Mouse (Mus musculus) T-helper 2 cell (primary cell): ENCODE measurements at regions not wholly inside any gene's neighbourhood (a gene's known extent, or its start where the extent isn't known, plus 50 kb on each side); places are given as distances from the start of the nearest gene placed in this dataset.

Experiments used
- in situ Hi-C: fragments of 300-600 bp; cut with MboI, MseI; formaldehyde crosslinking; loops from one replicate; pipeline ENCODE4 v1.15.1; 2025; ENCODE audit warnings: high pct_unique_total_duplicates

DNA sequence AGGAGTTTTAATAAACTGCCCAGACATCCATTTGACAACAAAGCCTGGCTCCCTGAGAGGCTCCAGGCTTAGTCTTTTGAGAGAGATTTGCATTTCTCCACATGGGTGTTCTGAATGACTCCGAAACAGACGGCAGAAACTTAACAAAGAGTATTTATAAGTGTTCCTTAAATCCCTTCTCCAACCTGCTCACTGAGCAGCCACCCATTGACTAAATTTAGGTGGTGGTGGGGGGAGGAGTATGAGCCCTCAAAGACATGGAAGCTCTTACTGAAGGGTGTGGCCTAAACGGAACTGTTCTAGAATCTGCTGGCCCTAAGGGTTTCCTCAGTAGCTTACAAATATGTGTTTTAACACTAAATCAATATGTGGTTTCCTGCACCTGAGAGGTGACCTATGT, 158.5 kb downstream of the Dyrk2 start:
- in situ Hi-C loops = no loop called here

DNA sequence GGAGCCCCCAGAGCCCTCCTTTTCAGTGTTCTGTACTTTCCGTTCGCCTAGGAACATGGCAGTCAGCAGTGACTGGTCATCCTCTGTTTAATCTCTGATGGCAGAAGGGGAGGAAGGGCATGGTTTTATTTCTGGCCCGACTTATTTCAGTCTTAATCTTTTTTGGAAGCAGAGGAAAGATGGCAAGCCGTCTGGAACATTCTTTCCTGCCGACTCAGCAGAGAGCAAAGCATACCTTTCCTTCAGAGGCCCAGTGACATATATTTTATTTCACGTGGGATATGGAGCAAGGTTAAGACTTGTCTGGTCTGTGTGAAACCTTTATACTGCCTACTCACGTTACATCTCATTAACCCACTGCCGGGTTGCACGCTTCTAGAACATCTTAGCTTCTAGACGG, 158.1 kb downstream of the Dyrk2 start:
- in situ Hi-C loops = no loop called here

DNA sequence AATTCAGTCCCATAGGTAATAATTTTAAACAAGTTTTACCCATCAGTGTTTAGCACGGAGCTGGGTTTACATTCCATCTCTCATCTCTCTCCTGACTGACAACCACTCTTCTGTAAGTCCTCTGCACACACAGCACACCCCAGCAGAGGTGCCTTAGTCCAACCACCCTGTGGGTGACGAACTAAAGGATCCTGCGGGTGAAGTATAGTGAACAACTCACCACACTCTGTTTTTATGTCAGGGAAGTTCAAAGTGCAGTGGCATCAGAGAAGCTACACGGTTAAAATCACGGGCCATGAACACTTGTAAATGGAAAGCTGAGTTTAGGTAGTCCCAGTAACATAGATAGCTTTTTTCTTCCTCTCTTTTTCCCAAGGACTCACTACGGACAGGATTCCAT, 157.1 kb downstream of the Dyrk2 start:
- in situ Hi-C loops = no loop called here

DNA sequence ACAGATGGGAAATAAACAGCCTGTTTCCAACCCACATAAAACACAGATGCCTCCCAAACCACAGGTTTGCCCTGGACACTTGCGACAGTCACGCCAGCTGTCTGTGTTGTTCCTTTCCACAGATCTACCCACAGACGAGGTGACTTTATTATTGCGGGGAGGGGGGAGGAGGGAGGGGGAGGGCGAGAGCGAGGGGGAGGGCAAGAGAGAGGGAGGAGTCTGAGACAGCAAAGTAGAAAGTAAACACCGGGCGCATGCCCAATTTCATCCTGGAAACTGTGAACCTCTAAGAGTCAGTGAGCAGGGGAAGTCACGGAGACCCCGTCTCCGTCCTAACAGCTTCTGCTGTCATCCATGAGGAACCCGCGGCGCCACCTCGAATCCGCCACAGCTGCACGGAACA, 155.8 kb downstream of the Dyrk2 start:
- in situ Hi-C loops = no loop called here

DNA sequence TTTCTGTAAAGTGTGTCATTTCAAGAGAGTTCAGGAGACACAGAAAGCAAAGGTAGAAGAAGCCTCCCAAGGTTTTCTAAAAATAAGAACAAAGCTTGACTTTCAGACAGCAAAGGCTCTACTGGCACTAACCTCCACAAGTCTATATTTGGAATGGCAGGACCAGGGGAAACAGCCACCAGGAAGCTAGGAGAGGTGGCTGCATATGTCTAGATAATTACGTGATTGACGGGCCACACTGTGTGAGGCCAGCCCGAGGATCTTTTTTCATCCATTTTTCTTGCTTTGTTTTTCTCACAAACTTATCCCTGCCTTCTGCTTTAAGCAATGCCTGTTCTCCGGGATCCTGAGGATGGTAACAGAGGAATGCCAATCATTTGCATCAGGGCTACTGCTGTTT, 155.4 kb downstream of the Dyrk2 start:
- in situ Hi-C loops = no loop called here

DNA sequence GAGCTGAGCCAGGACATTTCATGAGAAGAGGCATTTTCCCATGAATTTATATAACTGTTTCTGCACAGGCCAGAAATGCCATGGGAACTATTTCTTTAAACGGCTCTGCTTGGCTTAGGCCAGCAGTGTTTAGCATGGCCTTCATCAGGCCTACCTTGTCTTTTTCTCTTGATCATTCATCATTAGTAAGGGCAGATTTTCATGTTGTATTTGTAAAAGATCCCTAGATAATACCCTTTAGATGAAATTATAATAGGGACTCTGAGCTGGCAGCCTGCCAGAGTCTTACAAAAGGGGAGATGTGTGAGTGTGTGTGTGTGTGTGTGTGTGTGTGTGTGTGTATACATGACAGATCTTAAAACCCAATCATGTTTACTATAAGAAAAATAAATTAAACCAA, 149.4 kb downstream of the Dyrk2 start:
- in situ Hi-C loops = no loop called here

DNA sequence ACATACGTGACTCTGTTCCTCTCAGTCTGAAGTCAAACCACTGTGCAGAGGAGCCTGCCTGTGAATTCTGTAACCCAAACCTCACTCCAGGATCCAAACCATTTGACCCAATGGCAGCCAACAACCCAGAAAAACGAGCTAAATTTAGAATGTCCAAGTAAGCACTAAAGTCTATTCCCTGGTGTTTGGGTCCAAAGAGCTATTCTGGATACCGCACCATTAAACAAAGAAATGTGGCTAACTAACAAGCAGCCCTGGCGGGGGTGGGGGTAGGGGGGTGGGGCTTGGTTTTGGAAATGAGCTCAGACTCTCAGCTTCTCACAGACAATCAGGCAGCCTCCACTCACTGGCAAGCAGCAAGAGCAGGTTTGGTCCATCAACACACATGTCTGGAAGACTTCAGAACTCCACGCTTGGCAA, 147.9 kb downstream of the Dyrk2 start:
- in situ Hi-C loops = no loop called here

DNA sequence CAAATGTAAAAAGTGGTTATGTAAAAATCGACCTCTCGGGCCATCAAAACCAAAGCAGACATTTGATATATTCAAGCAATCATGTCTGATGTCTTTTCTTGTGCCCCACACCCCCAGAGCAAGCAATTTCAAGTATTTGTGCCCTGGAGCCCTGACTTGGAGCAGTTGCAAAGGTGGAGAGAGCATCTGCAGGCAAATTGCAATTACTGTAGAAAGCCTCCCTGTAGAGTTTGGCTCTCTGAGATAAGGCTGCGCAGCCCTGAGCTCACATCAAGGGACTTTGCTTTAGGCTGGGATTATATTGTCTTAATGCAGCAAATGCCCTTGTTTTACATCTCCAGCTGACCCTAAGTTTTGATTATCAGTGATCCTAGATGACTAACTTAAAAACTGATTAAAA, 147.3 kb downstream of the Dyrk2 start:
- in situ Hi-C loops = no loop called here

DNA sequence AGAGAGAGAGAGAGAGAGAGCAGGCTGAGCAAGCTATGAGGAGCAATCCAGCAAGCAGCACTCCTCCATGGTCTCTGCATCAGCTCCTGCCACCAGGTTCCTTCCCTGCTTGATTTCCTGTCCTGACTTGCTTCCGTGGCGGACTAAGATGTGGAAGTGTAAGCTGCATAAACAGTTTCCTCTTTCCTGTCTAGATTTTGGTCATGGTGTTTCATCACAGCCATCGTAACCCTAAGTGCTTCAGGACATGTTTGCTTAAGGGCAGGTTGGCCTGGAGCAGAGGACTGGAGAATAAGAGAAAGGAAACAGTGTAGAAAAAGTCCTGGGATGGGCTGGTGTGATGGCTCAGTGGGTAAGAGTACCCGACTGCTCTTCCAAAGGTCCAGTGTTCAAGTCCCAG, 133.9 kb downstream of the Dyrk2 start:
- in situ Hi-C loops = no loop called here

DNA sequence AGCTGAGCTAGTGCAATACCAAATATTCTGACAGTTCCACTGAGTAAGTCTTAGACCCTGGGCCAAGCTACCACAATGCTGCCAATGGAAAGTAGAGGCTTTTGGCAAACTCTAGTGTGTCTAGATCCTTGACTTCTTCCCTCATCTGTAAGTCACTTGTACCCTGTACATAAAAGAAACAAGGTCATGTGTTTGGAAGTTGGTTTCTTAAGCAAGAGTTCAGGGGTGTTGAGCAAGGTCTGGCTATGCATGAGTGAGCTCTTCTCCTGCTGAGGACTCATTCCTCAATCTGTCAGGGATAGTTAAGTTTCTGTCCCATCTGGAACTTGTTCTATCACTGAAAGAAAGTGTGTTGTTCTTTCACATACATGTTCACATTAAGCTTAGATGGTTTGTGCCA, 132.9 kb downstream of the Dyrk2 start:
- in situ Hi-C loops = no loop called here

DNA sequence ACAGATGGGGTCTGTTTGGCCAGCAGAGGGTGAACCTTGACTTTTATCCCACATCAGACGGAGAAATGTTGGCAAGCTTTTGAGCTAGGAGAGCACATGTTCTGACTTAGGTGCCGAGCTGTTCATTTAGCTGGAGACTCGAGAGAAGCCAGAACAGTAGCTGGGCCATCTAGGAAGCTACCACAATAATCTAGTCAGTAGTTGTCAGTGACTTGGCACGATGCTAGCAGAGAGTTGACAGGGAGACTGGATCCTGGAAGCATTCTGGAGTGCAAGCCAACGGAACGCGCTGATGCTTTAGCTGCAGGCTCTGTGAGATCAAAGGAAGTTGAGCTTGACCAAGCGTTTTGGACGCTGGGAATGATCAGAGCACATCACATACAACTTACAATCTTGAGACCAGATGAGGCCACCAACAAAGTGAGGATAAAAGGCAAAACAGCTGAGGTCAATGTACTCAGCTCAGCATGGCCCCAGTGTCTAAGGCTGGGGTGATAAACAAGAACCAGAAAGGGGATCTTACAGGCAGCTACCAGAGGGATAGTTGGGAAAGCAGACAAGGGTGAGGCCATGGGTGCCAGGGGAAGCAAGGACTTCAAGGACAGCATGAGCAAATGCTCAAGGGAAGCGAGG, 130.0 kb downstream of the Dyrk2 start:
- in situ Hi-C loops = loop anchor here (10.0 kb wide), 1 partner anchor 1775 kb away; no protein-coding TSS in a partner anchor

DNA sequence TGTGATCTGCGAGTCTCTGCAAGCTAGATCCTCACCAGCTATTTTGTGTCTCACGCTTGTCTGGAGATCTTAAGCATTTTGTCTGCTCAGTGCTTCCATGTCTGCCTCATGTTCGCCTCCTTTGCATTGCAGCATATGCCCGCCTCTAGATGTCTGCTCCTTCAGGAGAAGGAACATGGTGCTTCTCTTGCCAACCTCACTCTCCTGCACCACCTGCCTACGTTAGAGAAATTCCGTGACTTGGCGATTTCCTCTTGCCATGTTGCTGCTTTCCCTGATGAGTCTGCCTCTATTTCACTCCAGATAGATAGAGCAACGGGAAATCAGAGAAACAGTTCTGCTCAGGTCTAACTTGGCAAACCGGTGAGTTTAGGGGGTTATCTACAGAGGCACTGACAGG, 126.2 kb downstream of the Dyrk2 start:
- in situ Hi-C loops = loop anchor here (10.0 kb wide), 1 partner anchor 1771 kb away; no protein-coding TSS in a partner anchor

DNA sequence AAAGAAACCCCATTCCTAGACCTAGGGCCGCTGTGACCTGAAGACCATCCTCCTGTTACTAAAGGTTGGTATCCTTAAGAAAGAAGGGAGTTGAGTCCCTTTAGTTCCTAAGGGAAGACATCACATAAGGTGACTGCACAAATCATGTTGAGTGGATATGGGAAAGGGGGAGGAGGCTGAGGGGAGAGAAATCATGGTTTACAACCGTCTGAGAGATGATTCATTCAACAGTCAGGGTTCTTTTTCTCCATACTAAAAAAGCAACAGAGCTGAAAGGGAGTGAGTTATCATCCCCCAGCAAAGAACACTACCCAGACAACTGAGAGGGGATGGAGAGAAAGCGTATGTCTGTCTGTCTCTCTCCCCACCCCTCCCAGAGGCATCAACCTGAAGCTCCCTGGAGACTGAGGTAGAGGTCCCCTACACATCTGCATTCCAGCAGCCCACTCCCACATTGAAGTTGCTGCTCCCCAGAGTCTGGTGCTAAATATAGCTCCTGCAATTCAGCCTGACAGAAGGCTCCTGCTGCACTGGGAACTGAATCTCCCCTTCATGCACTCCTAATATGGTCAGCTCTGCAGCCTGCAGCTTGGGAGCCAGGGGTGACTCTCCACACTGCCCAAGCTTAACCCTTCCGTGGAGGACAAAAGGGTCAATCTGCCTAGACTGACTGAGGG, 123.2 kb downstream of the Dyrk2 start:
- in situ Hi-C loops = loop anchor here (10.0 kb wide), 1 partner anchor 1768 kb away; no protein-coding TSS in a partner anchor

DNA sequence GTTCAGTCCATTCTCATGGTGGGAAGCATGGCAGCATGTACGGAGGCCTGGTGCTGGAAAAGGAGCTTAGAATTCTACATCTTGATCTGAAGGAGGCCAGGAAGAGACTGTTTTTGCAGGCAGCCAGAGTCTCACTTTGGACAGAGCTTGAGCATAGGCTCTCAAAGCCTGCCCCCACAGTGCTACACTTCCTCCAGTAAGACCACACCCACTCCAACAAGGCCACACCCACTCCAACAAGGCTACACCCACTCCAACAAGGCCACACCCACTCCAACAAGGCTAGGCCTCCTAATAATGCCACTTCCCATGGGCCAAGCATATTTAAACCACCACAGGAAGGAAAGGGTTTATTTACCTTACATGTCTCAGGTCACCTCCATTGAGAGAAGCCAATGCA, 121.0 kb downstream of the Dyrk2 start:
- in situ Hi-C loops = loop anchor here (10.0 kb wide), 1 partner anchor 1766 kb away; no protein-coding TSS in a partner anchor

DNA sequence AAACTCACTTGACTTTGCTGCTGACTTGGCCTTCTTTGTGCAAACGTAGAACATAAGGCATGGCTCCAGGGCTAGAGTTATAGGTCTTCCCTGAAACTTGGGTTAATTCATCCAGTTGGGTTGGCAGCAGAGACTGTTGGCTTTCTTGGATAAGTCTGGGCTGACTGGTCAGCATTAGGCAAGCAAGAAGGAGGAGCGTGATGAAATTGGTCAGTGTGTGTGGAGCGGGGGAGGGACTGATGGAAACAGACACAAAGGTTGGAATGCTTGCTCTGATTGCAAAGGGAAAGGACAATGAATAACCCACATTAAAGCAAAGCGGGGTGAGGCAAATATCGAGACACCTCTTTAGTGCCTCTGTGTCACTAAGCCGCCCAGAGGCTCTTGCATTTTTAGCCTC, 120.3 kb downstream of the Dyrk2 start:
- in situ Hi-C loops = loop anchor here (10.0 kb wide), 1 partner anchor 1765 kb away; no protein-coding TSS in a partner anchor

DNA sequence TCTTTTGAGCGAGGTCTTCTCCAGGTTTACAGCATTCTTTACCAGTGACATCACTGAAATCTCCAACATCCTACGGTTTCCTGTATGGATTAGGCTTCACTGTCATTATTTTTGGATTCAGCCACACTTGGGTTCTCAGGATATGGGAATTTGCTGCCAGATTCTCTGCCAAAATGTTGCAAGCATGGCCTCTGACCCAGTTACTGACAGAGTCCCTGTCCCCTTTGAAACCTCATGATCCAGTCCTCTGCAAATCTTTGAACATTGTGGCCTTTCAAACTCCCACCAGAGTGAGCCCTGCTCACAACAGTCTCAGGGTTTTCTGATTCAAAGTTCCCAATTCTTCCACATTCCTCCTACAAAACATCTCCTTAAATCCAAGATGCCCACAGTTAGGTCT, 118.9 kb downstream of the Dyrk2 start:
- in situ Hi-C loops = no loop called here

DNA sequence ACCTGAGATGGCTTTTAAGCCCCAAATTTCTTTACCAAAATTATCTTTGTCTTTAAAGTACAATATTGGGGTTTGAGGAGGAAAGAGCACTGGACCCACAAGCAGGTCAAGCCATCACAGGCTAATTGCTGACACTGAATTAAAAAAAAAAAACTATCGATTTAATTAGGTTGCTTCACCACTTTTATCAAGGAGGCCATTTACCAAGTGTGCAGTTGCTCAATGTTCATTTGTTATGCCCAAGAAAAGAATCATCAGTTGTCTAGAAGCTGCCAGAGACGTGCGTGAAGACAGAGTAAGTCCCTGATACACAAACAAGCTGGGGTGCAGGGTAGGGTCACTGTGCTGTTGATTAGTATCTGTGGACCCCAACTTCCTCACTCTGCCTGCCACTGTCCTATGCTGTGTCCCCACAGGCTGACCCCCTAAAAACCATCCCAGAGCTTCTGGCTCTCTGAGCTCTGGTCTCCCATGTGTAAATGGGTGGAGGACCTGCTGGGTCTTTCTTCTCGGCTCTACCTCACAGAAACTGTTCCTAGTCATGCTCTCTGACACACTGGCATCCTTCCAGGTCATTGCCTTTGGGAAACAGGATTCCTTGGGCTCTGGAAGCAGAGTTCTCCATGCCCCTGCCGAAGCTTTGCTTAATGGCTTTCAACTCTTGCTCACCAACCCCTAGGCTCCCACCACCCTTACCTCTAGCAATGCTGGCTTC, 116.8 kb downstream of the Dyrk2 start:
- in situ Hi-C loops = no loop called here

DNA sequence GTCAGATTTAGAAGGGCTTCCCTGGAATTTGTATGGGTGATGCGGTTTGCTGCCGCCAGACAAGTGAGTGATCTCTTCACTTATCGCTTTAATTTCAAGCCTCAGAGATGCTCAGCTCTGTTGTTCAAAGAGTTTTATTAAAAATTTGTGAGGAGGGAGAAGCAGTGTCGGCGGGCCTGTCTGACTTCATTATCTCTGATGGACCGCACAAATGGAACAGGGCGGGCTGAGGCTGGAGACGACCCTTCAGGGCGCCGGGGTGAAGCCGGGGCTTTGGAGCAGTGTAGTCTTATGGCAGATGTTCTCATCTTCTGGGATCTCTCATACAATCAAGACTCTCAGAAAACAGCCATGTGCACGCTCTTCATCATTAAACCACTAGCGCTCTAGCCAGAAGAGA, 115.2 kb downstream of the Dyrk2 start:
- in situ Hi-C loops = no loop called here

DNA sequence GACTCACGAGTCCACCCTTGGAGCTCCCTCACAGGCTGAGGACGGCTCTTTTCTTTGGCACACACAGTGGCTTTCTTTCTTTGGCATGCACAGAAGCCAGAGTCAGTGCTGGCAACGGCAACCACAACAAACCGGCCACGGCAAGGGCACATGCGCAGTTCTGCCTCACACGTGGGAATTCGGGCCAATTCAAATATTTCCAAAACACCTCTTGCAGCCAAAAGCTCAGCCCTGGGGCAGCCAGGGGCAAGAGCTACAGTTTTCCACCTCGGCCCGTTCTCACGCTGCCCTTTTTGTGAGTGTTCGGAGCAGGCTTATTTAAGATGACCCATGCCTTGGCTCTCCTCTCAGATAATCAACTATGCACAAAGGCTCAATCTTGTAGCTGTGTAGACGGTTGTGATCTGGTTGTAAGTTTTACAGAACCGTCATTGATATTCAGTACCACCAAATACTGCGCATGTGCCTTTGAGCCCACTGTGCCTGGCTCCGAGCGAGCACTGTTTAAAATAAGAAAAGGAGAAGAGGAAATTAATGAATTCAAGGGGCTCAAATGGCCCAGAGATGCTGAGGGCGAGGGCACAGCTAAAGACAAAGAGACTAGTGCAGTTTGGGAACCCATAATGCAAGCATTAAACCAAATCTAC, 111.1 kb downstream of the Dyrk2 start:
- in situ Hi-C loops = no loop called here

DNA sequence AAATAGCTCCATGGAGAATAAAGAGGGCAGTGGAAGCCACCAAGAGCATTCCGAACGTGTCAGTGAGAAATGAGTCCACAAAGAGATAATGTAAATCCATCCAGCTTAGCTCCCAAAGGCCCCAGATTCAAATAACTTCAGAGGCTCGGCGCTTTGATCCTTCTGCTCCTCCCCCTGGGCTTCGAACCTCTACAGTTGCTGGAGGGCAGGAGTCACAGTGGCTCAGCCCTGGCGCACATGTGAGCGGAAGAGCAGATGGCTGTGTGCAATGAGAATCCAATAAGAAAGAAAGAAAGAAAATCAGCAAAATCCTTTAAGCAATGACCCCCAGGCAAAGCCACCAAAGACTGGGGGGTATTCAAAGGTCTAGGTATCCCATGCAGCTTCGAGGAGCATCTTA, 109.6 kb downstream of the Dyrk2 start:
- in situ Hi-C loops = no loop called here

DNA sequence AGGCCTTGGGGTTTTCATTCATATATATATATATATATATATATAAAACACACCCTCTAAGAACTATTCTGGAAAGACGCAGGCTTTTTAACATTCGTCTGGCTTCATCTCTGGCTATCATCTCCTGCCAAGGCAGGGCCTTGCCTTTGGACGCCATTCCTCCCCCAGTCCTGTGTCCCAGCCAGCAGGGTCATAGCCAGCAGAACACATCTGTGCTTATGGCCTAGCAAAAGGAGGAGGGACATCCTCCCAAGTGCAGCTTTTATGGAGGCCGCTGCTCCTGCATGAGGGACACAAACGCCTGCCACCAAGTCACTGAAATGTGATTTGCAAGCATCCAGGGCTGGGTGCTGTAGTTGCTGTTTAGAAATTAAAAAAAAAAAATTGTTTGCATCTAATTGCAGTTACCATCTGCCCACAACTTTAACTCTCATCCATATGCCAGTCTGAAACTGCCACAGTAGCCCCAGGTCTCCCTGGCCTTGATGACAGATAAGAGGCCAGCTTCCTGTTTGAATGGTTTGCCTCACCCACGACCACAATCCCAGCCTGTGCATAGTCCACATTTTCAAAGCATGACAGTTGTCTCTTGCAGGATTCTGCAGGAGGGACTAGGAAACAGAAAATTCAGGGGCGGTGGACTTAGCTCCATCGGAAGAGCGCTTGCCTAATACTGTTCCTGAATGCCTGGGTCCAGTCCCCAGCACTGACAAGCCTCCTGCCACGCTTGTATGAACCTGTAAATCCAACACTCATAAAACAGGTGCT, 108.7 kb downstream of the Dyrk2 start:
- in situ Hi-C loops = no loop called here
